ENCODE assay signal across 16 mouse cellular contexts in genomic region chrX:20543867-20544266, GRCm38 (mm10). TPM values are rescaled to one million over a fixed set of nuclear protein-coding genes. Genes with fewer than 3 reads are reported as not detected.
"Had no signal": no experiment of that assay in that cellular context is flagged by ENCODE, and none has a peak within 500 bp of the region (broad histone marks: within the 10 kb centered on the region; RNA-seq: fewer than 3 reads in every experiment).

No protein-coding gene starts in this region.

- DNase-seq: retina, postnatal 1 day; right cerebral cortex, adult 18-20 months; right cerebral cortex, postnatal 14 days; right cerebral cortex, postnatal 25 days; right cerebral cortex, postnatal 4 days; spleen, adult 18-20 months; thymus, adult 18-20 months; thymus, adult 2 months; thymus, postnatal 14 days; thymus, postnatal 25 days; thymus, postnatal 36 days; thymus, postnatal 4 days had no signal

- H3K9ac ChIP-seq: neural tube, embryonic 15.5 days; stomach, embryonic 15.5 days had no signal

- H3K36me3 ChIP-seq: neural tube, embryonic 15.5 days; stomach, embryonic 15.5 days had no signal

- H3K9me3 ChIP-seq: neural tube, embryonic 15.5 days; stomach, embryonic 15.5 days had no signal

- H3K4me1 ChIP-seq: neural tube, embryonic 15.5 days; stomach, embryonic 15.5 days had no signal

- H3K4me3 ChIP-seq: neural tube, embryonic 15.5 days; stomach, embryonic 15.5 days had no signal

- H3K27me3 ChIP-seq: neural tube, embryonic 15.5 days; stomach, embryonic 15.5 days had no signal

- H3K4me2 ChIP-seq: neural tube, embryonic 15.5 days; stomach, embryonic 15.5 days had no signal

- H3K27ac ChIP-seq: neural tube, embryonic 15.5 days; stomach, embryonic 15.5 days; stomach, postnatal 0 days had no signal

RNA-seq across cellular contexts. Expression of gene Rgn, which starts 5.7 kb away (rescaled TPM):
- polyA plus RNA-seq: spleen, adult 2 months; thymus, adult 2 months had no signal
